Mouse (Mus musculus) kidney, postnatal 36 days (tissue): ENCODE measurements around the gene Myzap.
"Not testable (repeated sequence)": the region's sequence is repeated elsewhere in the genome, so short reads cannot be mapped to it uniquely, and the experiment has no call there.

Experiments
- DNase-seq, 2 experiments: peaks; one replicate each; pipeline ENCODE4 v3.0.0; 2021 to 2022; ENCODE audit warnings: mixed read lengths in 2 of 2

Gene Myzap

GRCm38 (mm10) chr9:71591938-71592548 lies at the start of gene Myzap:
Myzap (minus strand) TSS chr9:71592360.
- DNase-seq = peak; percentile 93 to 96

- DNase-seq = peak in 1 of 2 experiments; percentile 61
These were observed 48.3 kb upstream of the Myzap start for GRCm38 (mm10) chr9:71640361-71640927.

GRCm38 (mm10) chr9:71638198-71638597 lies 46.0 kb upstream of the Myzap start:
- no peak for DNase-seq

GRCm38 (mm10) chr9:71636854-71637253 lies 44.7 kb upstream of the Myzap start:
- no peak for DNase-seq

GRCm38 (mm10) chr9:71635627-71636026 lies 43.5 kb upstream of the Myzap start:
- DNase-seq = peak; percentile 41 to 54

- DNase-seq = peak; percentile 43 to 69
These were observed 42.8 kb upstream of the Myzap start for GRCm38 (mm10) chr9:71634916-71635315.

GRCm38 (mm10) chr9:71628921-71629320 lies 36.8 kb upstream of the Myzap start:
- no peak for DNase-seq

- no peak for DNase-seq
These were observed 36.1 kb upstream of the Myzap start for GRCm38 (mm10) chr9:71628286-71628685.

- DNase-seq = no peak
These were observed 33.8 kb upstream of the Myzap start for GRCm38 (mm10) chr9:71625961-71626360.

- peak; percentile 87 to 91 for DNase-seq
These were observed 32.8 kb upstream of the Myzap start for GRCm38 (mm10) chr9:71624793-71625495.

- peak; percentile 62 to 65 for DNase-seq
These were observed 31.9 kb upstream of the Myzap start for GRCm38 (mm10) chr9:71623871-71624569.

- DNase-seq = no peak
These were observed 30.4 kb upstream of the Myzap start for GRCm38 (mm10) chr9:71622593-71622992.

GRCm38 (mm10) chr9:71621968-71622367 lies 29.8 kb upstream of the Myzap start:
- peak in 1 of 2 experiments; percentile 47 for DNase-seq

GRCm38 (mm10) chr9:71620116-71620515 lies 28.0 kb upstream of the Myzap start:
- DNase-seq = not testable (repeated sequence)

GRCm38 (mm10) chr9:71617363-71617762 lies 25.2 kb upstream of the Myzap start:
- peak; percentile 43 to 77 for DNase-seq

GRCm38 (mm10) chr9:71616185-71616584 lies 24.0 kb upstream of the Myzap start:
- DNase-seq = peak; percentile 78 to 92

GRCm38 (mm10) chr9:71614643-71615042 lies 22.5 kb upstream of the Myzap start:
- DNase-seq = peak; percentile 35 to 74

- no peak for DNase-seq
These were observed 20.8 kb upstream of the Myzap start for GRCm38 (mm10) chr9:71612981-71613380.

GRCm38 (mm10) chr9:71611876-71612275 lies 19.7 kb upstream of the Myzap start:
- peak; percentile 63 to 75 for DNase-seq

GRCm38 (mm10) chr9:71609010-71609409 lies 16.9 kb upstream of the Myzap start:
- no peak for DNase-seq

- DNase-seq = no peak
These were observed 14.3 kb upstream of the Myzap start for GRCm38 (mm10) chr9:71606296-71607057.

- DNase-seq = no peak
These were observed 12.9 kb upstream of the Myzap start for GRCm38 (mm10) chr9:71604914-71605635.
